Mouse (Mus musculus) kidney, postnatal 25 days (tissue): ENCODE results near the gene Otub1.

Experiments
- DNase-seq, 2 experiments: peaks; one replicate each; pipeline ENCODE4 v3.0.0; 2021; ENCODE audit warnings: mixed read lengths in 2 of 2

Gene Otub1

DNA sequence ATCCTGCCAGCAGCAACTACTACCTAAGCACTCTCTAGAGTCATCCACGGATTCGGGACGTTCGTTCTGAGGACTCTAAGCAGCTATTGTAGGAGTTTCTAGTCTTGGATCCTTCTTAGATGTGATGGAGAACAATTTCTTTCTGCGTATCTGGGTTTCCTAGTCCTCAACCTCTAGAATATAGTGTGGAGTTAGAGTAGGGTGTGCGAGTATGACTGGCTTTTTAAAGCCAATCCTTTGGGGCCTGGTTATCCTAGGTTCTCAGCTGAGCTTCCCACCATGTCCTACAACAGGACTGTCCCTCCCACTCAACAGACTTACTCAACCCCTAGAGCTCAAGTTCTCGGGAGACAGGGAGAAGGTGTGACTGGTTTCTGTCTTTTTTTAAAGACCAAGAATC lies 790 bp downstream of the Otub1 start:
- peak; percentile 37 to 38 for DNase-seq

DNA sequence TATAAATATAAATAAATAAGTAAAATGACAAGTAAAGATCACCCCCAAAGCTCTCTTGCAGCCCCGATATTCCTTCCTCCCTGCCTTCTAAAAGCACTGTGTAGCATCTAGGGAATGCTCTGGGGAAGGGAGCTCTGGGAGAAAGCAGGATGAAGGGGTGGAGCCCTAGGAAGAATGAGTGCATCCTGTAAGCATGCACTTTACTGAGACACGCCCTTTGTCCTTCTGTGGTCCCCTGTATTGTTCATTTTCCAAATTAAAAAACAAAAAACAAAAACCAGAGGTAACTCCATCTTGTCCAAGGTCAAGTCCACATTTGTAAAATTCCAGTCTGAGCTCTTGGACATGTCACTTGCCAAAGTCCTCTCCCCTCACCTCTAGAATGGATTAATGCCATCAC lies 1.2 kb downstream of the Otub1 start:
- no peak for DNase-seq

DNA sequence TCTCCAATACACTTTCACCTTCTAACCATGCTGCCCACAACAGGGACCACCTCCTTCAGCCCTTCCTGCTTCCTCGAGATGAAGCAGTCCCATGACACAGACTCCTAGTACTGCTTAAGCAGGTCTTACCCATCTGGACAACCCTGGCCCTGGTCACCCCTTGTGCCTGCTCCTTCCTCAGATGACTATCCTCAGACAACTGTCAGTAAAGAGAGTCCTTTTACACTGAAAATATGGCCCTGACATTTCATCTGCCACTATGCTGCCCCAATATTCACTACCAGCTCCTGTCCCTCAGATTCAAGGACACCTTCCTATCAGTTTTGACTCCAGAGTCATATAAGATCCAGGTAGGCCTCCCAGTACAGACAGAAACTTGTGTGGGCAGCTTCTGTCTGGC lies 5.7 kb downstream of the Otub1 start:
- DNase-seq: no peak

DNA sequence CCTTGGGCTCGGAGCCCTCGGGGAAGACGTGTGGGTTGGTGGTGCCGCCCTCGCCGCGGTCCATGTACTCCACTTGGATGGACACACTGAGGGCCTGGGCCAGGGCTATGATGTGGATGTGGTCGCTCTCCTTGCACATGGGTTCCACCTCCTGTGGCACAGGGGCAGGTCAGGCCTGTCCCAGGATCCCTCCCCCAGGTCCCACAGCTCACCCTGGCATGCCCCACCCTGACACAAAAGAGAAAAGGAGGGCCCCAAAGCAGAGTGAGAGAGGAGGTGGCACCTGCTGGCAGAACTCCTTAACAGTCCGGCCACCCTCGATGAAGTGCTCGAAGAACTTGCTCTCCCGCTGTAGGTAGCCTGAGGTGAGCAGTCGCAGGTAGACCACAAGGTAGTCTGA lies 7.0 kb downstream of the Otub1 start:
- DNase-seq: no peak

DNA sequence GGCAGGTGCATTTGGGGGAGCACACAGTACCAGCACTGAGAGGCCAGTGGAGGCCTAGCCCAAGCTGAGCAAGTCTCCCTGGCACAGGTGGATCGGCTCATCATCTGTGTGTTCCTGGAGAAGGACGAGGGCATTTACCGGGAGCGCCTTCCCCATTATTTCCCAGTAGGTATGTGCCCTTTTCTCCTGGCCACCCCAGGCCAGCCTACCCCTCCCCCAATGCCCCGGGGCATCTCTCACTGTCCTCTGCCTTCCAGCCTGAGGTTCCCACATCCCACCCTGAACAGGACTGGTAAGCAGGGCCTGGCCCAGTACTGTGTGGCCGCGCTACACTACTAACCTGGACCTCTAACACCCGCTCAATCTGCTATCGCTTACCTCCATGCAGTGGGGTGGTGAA lies 8.7 kb downstream of the Otub1 start:
- DNase-seq: no peak

DNA sequence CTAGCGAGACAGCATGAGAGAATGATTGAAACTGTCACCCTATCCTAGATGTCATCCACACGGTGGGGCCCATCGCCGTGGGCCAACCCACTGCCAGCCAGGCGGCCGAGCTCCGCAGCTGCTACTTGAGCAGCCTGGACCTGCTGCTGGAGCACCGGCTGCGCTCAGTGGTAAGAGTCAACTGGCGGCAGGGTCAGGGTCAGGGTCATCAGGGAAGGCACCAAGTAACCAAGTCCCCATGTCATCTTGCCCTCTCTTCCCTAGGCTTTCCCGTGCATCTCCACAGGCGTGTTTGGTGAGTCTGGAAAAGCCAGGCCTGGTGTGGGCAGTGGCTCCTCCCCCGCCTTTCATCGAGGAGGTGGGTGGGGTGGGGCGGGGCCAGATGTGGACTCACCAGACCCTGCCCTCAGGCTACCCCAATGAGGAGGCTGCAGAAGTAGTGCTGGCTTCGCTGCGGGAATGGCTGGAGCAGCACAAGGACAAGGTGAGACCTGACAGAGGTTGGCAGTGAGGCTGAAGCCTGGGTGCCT lies 9.3 kb downstream of the Otub1 start:
- peak; percentile 72 to 91 for DNase-seq

DNA sequence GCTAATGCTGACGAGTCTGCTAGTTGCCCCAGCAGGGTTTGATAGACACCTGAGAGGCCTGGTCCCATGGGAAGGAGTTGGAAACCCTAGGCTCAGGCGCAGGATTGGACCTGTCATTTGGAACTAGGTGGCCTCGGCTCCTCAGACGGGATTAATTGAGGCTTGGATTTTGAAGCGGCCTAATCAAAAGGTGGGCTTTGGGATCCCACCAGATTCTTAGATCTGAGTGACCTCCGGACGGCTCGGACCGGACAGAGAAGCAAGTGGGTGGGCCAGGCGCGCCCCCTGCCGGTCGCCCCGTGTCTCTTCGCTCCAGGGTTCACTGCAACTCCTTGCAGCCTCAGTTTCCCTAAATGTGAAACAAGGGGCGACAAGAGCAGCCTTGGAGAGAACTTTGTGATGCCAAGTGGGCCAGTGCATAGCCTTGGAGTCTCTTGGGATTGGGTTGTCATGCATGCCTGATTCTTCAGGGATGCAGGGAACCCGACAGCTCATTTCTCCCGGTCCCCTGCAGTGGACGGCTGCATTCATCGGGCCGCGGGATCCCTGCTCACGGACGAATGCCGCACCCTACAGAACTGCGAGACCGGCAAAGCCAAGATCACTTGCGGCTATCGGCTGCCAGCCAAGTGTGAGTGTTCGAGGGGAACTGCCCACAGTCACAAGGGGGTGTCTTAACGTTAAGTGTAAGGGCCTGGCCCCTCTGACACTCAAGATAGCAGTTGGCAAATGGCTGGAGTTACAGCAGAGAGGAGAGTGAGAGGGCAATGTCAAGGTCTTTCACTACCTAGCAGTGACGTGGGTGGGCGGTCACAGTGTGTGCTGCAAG lies 10.0 kb downstream of the Otub1 start:
- peak; percentile 75 to 81 for DNase-seq

DNA sequence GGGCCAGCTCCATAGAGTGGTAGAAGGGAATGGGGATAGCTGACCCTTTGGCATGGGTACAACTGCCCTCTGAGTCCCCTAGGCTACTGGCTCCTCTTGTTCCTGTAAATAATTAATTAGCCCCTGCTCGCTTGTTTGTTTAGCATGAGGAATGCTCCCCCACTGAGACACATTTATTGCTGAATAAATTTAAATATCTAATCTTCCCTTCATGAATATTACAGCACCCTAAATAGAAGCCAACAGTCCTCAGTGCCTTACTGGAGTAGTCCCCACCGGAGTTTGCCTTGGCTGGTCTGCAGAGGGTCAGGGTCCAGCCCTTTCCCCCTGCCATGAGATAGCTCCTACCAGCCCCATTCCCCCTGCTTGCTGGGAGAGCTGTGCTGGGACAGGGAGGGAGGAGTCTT lies 13.6 kb downstream of the Otub1 start:
- DNase-seq: peak; percentile 84 to 92

DNA sequence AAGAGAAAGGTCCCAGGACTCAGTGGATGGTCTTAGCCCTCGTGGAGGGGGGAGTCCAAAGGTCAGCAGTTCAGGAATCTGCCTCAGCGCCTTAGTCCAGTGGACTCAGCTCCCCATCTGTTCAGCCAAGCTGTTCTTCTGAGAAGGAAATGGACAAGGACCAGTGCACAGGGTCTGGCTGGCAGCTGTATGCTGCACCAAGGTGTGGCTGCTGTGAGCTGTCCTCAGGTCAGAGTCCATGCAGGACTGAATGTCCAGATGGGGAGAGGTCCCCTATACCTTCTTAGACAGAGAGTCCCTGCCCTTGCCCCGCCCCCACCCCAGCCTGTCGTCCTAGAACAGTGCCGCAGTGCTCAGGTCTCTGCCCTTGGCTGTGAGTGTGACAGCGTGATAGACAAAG lies 14.5 kb downstream of the Otub1 start:
- peak; percentile 84 to 95 for DNase-seq

DNA sequence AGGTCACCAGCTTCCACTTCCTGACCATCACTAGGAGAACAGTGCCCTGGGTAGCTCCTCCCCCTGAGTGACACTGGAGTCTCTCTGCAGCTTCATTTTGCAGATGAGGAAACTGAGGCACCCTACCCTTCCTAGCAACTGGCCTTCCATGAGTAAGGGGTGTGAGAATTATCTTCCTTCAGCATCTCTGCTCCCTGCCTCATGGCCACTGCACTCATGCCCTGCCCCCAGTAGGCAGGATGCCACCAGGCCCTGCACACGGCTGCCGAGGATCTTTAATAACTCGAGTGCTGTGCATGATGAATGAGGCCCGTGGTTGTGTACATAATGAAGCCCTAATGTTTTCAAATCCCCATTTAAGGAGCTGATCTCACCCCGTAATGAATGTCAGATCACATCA lies 15.1 kb downstream of the Otub1 start:
- peak in 1 of 2 experiments; percentile 50 for DNase-seq

DNA sequence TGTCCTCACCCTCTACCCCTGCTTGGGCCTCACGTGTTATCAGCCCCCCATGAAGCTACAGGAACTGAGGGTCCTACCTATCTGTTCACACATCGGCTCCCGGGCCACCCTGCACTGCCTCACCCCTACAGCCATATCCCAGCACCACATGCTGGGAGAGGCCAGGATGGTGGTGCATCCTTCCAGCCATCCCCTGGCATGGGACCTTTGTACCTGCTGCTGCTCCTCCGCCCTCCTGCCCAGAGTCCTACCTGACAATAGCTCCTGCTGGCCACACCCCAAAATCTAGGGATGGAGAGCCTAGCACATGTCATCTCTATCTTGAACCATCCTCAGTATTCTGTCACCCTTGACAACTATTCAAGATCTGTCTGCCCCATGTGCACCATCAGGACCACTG lies 17.1 kb downstream of the Otub1 start:
- peak in 1 of 2 experiments; percentile 75 for DNase-seq

DNA sequence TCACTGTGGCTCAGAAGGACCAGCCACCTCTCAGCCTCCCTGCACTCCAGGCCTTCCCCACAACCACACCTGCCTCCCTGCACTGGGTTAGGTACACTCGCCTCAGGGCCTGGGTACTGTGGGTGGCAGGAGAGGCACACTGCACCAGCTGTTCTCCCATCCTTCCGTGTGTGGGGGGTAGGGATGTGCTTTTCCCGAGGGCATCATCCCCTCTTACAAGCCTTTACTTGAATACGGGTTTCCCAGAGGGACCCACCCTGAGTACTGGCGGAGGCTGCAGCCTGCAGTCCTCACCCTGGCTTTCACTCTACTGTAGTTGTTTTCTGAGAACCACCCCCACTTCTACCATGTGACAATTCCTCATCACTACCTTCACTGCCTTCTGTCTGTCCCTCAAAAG lies 19.0 kb downstream of the Otub1 start:
- no peak for DNase-seq

DNA sequence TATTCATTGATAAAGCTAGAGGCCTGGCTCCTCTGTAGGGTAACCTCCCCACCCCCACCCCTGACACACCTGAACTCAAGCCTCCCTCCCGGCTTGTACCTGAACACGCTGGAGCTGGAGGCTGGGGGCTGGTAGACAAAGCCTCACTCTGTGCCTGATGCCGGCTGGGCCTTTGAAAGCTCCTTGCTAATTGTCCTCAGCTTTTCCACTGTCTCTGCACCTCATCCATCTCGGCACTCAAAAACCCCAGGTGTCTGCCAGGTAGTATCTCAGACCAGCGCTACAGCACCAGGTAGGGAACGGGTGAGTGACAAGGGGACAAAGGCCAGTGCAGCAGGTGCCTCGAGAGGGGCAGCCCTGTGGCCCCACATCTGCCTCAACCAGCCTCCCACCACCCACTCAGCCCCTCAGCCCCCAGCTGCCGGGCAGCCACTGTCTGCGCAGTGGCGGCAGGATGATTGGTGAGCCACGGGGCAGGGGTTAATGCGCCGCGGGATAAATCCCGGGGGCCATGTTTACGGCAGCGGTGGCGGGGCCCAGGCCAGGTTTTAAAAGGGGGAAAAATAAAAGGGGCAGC lies 20.3 kb downstream of the Otub1 start:
- DNase-seq: no peak

DNA sequence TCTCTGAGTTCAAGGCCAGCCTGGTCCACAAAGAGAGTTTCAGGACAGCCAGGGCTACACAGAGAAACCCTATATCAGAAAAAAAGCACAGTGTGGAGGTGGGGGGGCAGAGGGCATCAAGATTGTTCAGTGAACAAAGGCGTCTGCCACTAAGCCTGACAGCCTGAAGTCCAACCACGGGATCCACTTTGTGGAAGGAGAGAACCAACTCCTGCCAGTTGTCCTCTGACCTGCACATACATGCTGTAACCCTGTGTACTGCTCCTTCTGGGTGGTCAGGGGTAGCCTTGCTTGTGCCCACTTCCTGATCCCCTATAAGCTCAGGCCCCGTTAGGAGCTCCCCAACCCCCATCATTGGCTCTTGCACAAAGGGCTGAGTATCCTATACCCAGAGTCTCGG lies 21.1 kb downstream of the Otub1 start:
- DNase-seq: peak in 1 of 2 experiments; percentile 74

DNA sequence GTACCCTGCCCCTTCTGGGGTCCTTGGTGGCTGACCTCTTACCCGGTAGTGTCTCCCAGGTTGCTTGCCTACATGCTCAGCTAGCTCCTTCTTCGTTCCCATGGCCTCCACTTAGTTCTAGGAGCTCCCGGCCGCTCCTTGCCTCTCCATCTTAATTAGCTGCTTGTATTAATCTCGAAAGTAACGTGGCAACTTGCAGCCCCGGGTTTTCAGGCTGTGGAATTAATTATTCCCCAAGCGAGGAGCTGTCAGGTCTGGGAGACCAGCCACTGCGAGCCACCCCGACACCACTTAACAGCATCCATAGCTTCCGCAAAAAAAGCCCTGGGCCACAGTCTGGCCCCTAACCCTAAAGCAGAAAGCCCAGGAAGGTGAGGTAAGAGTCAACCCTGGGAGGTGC lies 22.7 kb downstream of the Otub1 start:
- peak in 1 of 2 experiments; percentile 35 for DNase-seq

DNA sequence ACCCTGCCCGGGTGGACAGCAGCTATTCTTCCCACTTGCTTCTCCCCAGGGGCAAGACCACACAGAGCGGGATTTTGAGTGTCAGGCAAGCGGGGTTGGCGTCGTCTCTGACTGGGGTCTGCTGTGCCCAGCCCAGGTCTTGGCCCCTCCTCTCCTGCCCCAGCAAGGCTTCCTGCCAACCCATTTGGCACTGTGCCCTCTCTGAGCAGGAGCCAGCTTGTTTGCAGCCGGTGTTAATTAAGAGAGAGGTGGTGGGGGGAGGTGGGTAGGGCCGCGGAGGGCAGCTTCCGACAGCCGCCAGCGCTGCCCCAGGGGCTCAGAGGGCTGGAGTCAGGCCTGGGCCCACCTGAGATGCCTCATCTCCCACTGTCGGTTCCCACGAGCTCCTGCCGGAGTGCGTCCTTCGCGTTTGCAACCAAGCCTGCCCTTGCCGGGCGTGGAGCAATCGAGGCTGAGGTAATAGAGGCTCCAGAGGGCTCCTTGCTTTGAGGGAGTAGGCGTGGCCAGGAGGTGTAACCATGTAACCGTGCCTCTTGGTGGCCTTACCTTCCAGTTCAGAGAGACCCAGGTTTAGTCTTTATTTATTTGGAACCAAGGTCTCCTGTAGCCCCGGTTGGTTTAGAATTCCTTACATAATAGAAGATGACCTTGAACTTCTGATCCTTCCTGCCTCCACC lies 23.7 kb downstream of the Otub1 start:
- DNase-seq: peak; percentile 96 to 97

DNA sequence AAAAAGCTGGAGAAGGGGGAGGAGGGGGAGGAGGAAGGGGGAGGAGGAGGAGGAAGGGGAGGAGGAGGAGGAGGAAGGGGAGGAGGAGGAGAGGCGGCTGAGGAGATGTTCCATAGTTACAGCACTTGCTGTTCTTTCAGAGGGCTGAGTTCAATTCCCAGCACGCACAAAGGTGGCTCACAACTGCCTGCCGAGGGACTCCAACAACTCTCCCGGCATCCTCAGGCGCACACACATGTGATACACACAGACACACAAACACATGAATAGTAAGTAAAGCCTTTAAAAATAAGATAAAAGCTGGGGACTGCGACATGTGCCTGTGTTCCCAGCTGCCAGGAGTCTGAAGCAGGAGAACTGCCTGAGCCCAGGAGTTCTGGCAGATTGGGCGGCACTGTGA lies 24.6 kb downstream of the Otub1 start:
- DNase-seq: no peak

DNA sequence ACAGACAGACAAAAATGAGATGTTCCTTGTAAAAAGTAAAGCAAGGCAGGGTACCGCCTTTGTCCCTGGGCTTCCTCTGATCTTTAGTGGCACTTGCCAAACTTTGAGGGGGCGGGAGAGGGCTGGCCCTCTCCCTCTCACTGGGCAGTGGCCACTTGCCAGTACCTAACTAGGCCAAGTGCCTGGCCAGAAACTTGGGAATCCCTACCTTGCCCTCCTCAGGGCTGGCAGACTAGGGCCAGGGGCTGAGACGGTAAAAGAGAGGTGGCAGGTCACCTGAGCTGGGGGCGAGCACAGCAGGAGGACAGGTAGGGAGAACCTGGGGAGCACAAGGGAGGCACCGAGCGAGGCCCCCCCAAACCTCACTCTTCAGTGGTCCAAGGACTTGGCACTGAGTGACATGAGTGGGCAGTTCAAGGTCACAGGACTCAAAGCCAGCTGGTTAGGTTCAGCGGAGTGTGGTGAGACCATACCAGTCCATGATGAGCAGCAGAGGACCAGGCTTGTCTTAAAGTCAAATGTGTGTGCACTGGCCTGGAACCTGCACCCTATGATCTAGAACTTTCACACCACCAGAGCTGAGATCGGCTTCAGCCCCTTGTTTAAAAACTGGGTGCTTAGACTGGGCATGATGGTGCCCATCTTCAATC lies 25.2 kb downstream of the Otub1 start:
- peak; percentile 81 to 92 for DNase-seq

DNA sequence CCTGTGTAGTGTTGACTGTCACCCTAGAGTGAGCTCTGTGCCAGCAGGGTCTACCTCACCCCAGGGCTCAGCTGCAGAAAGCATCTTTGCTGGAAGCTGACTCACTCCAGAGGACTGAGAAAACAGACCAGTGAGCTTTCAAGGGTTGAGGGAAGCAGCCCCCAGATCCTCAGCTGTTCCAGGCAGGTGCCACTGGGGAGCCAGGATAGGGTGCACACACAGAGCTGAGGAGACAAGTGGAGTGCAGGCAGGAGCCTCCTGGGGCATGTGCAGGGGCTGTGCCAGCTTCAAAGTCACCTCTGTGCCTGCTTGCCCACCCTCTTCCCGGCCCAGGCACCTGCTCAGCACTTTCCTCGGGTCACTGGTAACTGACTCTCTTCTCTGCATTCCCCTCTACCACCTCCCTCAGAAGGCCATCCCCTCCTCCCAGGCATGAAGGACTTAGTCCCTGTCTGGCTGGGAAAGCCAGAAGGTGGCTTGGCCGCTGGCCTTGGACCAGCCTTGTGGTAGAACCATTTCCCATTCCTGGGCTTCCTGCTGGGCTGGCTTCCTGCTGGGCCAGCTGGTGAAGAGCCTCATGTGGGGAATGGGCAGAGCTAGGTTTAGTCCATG lies 27.2 kb downstream of the Otub1 start:
- peak; percentile 79 to 93 for DNase-seq

DNA sequence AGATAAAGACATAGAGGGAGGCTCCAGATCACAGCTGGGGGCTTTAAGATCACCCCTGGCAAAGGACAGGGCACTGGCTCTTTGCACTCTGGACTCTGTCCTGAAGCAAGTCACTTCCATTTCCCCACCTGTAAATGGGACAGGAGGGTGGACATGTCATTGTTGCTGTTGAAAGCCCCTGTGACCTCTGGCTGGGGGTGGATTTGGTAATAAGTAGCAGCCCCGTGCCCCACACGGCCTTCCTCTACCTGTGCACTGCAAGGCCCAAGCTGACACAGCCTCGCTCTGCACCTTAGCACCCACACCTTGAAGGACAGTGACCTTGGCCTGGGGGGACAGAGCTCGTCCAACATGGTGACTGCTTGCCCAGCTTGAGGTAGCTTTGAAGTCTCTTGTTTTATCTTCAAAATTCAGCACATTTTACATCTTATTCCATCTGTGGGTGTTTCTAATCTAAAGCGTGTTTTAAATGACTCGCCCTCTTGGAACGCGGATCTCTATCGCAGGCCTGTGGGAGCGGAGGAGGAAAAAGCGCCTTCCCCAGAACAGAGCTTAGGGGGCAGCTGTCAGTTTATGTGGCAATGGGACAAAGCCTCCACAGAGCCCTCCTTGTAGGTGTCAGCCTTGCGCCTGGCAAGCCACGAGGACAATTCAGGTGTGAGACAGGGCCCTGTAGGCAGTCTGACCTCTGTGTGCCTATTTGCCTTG lies 28.2 kb downstream of the Otub1 start:
- peak in 1 of 2 experiments; percentile 67 for DNase-seq

DNA sequence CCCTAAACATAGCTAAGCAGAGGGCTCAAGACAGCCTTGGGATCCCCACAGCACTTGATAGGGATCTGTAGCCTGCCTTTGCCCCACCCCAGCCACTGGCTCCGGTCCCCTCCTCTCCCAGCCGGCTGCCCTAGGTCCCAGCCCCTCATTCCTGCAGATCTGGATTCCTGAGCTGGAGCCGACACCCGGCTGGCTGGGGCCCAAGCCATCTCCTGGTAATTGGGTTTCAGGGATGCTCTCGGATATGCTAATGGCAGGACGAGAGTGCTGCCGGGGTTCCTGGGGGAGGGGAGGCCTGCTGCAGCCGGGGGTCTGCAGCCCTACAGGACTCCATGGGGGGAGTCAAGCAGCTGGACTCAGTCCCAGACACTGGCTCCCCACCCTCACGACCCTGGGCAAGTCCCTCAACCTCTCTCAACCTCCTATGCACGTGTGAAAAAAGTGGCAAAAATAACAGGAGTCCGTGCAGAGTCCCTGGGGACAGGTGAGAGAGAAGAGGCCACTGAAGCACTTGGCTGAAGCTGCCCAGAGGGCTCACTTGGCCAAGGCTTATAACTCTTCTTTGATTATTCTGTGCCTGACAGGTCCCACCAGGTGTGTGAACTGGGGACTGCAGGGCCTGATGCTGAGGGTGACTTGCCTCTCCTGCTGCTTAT lies 29.9 kb downstream of the Otub1 start:
- peak in 1 of 2 experiments; percentile 61 for DNase-seq
